Mouse (Mus musculus): Measurements from ENCODE around the gene Casp12. TPM values are rescaled to one million over a fixed set of nuclear protein-coding genes. Genes with fewer than 3 reads are reported as not detected.
"Not testable (repeated sequence)": the region's sequence is repeated elsewhere in the genome, so short reads cannot be mapped to it uniquely, and the experiment has no call there.

The Casp12 gene
- polyA plus RNA-seq (2015; fragmentation: Nextera tagmentation; extraction: Ambion mirVana): 6.9 and 7.5 TPM in 2 replicates

DNA sequence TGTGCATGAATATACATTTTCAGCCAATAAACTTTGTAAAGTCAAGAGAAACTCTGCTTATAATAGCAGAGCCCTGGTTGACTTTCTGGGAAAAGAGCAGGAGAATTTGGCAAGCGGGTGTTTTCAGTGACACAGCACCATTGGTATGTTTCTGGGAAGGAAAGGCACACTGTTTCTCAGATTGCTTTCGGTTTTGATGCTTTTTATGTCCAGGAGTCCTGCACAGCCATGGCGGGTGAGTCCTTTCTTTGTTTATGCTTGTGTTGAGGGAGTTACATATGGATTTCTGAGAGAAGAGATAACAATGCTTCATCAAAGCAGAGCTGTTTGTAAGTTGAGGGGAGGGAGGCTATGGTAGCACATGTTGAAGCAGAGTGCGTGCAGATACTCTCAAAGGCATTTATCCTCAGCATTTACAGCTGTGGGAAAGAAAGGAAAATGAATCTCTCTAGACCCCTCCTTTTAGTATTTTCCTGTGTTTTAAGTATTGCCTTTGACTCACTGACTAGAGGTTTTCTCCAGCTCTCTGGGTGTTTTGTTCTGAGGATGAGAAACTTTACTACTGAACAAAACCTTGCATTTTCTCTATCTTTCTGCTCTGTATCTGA, at the start of gene Casp12:
Gene Casp12 (plus strand): TSS at position 140 of the 608 bp plus-strand sequence.
- DNase-seq (ENCODE audit: low spot score): no peak

DNA sequence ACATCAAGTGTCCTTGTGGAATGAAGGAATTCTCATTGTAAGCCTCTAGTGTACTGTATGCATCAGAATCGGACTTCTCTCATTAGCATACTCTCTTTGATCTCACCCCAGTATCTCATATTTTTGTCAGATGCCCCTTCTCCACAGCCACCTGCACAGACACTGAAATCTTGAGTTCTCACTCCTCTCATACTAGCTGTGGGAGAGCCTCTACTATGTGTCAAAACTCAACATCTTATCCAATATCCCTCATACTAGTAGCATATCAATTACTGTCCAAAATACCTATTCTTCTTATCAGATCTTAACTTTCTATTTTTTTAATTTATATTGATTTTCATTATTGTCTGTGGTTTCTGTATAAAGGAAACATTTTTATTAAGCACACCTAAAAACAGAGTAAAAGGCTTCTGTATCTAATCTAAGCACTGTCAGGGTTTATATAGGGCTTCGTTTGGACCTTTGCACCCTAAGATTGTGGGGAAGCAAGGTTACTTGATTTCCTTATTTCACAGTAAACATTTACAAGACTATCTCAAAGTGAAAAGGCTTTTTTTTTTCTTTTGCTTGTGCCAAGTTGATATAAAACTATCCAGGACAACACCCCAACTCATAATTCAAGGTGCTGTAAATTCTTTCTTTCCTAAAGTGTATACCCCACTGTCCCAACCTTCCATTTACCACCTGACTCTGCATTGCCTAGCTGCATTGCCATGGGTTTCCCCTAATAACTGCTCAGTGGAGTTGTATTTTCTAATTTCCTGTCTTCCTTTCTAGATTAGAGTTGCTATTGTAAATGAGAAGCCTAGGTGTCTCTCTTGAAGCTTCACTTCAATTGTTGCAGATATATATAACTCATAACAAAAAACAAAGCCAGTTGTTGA, 48.6 kb upstream of the Casp12 start:
- no peak for DNase-seq (ENCODE audit: low spot score)

DNA sequence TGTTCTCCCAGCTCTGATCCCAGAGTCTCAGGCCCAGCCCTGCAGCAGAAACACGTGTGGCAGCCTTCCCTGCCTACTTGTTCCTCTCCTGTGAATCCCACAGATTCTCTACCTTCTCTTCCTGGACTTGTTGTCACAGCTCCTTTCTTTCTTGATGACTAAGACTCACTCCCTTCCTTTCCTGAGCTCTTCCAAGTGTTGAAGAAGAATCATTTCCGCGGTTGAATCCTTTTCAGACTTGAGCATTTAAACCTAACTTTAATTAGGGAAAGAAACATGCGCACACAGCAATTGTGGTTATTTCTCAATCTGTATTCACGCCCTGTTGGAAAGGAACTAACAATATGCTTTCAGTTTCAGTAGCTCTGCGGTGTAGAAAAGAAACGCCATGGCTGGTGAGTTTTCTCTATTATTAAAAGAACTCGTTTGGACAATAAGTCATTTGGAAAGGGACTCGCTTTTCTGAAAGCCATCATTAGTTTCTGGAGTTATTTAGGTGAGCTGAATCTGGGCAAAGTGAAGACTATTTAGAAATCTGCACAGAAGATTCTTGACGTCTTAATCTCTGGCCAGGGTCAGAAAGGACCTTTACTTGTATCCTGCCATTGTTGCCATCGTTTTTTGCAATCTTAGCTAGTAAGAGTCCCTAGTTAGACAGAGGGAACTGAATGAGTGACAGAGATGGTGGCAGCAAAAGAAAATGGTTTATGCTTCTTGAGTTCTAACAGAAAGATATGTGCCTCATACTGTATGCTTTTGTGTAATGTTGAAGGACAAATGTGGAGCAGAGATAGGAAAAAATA, 46.7 kb upstream of the Casp12 start, which contains the start of gene Casp1:
Gene Casp1 (plus strand): TSS at position 189 of the 803 bp plus-strand sequence.
- DNase-seq (ENCODE audit: low spot score): no peak

DNA sequence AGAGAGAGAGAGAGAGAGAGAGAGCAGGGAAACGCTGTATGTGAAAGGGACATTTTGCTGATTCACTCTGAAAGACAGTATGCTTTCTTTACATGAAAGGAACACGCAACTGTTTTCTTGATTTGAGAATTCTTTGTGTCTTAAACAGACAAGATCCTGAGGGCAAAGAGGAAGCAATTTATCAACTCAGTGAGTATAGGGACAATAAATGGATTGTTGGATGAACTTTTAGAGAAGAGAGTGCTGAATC, 46.2 kb upstream of the Casp12 start:
- DNase-seq (ENCODE audit: low spot score): no peak

DNA sequence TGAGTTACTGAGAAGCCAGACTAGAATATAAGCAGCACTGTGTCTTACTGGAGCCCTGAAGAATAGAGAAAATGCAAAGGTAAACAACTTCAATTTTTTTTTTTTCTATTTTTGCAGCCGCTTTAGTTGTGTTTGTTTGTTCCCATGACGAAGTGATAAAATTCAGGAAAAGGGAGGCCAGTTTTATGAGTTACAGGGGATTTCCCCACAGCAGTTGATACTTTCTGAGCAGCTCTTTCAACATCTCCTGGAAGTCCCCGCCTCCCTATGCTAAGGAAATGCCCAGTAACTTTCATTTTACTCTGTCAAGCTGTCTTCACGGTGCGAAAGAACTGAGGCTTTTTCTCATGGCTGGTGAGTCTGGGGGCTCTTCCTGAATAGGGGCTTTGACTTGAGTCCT, 36.7 kb upstream of the Casp12 start, which contains the start of gene Casp4:
Gene Casp4 (plus strand): TSS at position 268 of the 400 bp plus-strand sequence.
- no peak for DNase-seq (ENCODE audit: low spot score)

DNA sequence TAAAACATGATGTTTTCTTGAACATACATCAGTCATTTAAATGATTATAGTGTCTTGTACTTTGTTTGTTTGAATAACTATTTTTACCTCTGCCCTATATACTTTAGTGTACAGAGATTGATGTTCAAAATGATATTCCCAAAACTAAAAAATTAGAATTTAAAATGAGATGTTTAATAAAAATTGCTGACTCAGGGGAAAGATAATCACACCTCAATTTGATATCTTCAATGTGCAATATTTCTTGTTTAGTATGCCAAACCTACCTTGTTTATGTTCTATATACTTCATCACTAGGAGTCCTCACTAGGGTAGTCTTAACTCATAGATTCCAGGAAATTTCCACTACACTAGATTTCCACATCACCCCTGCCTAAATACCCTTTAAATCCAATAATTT, 35.1 kb upstream of the Casp12 start:
- no peak for DNase-seq (ENCODE audit: low spot score)

- DNase-seq (ENCODE audit: low spot score): no peak
Measured at GRCm38 (mm10) chr9:5311435-5311834, 33.8 kb upstream of the Casp12 start.

GRCm38 (mm10) chr9:5328204-5328603, 17.0 kb upstream of the Casp12 start:
- no peak for DNase-seq (ENCODE audit: low spot score)

- no peak for DNase-seq (ENCODE audit: low spot score)
Measured at GRCm38 (mm10) chr9:5332441-5332840, 12.8 kb upstream of the Casp12 start.

GRCm38 (mm10) chr9:5333422-5333821, 11.8 kb upstream of the Casp12 start:
- DNase-seq (ENCODE audit: low spot score): no peak

DNA sequence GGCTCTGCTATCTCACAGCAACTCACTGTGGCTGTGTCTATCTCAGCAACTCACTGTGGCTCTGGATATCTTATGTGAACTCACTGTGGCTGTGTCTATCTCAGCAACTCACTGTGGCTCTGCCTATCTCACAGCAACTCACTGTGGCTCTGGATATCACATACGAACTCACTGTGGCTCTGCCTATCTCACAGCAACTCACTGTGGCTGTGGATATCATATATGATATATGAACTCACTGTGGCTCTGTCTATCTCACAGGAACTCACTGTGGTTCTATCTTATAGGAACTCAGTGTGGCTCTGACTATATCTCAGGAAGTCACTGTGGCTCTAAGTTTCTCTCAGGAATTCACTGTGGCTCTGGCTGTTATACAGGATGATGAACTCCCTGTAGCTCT, 2.1 kb upstream of the Casp12 start:
- no peak for DNase-seq (ENCODE audit: low spot score)

DNA sequence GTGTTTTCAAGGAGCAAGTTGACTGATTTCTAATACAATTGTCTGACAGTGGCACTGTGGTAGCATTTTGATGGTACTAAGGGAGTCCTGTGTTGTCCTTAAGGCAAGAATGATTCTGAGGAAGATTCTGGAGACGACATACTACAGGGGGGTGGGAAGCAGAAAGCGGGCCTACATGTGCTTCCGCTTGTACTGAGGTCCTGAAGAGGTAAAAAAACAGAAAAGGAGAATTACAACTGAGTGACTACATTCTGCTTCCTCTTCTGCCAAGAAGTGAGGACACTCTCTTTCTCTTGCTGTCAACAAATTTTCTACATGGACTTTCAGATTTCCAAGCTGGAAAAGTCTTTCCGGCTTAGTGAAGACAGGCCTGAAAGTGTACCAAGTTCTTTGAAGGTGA, 1.1 kb upstream of the Casp12 start:
- DNase-seq (ENCODE audit: low spot score): no peak

GRCm38 (mm10) chr9:5347381-5347780, 2.2 kb downstream of the Casp12 start:
- no peak for DNase-seq (ENCODE audit: low spot score)

GRCm38 (mm10) chr9:5353673-5354072, 8.4 kb downstream of the Casp12 start:
- DNase-seq (ENCODE audit: low spot score): no peak

DNA sequence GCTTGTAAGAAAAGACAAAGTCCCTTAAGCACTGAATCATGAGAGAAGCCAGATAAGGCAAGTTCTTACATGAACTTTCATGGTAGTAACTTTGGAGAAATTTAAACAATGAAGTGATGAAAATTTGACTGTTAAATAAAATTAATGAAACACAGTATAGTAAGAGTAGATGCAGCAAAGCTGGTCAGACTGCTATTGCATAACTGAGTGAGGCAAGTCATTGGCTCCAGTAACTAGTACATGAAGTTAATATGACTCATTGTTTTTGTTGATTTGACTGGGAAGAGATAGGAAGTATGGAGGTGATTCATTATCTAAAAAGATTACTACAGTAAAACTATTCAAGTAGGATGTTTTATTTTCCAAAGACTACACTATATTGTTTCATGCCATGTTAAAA, 11.6 kb downstream of the Casp12 start:
- DNase-seq (ENCODE audit: low spot score): no peak

- DNase-seq (ENCODE audit: low spot score): no peak
Measured at GRCm38 (mm10) chr9:5393561-5393960, 48.3 kb downstream of the Casp12 start.

- not testable (repeated sequence) for DNase-seq (ENCODE audit: low spot score)
Measured at GRCm38 (mm10) chr9:5395861-5396260, 50.6 kb downstream of the Casp12 start.

GRCm38 (mm10) chr9:5410988-5411568, 65.8 kb downstream of the Casp12 start:
- DNase-seq (ENCODE audit: low spot score): no peak

DNA sequence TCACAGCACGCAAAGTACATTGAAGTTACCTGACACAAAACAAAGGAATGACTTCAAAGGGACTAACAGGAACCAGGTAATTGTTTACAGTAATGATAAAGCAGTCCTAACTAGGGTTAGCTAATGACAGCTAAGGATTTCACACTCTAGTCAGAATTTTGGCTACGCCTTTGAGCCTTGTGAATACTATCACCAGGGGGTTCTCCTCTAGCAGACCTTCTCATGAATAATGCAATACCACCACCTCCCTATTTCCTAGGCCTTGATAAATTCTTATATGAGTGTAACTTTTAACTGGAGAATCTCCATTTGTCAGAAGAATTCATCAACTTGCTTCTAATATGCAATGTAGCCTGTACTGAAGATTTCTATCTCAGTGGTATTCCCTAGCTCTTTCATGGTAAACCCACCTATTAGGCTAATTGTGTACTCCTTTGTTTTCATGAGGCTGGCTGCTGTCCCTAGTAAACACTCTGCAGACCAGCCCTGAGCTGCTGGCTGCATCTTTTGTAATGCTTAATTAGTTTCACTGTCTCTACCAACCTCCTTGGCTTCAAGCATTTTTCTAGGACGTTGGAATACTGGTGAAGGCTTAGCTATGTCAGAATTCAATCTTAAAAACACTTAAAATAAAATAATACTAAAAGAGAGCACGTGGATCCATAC, 67.3 kb downstream of the Casp12 start:
- no peak for DNase-seq (ENCODE audit: low spot score)

- no peak for DNase-seq (ENCODE audit: low spot score)
Measured at GRCm38 (mm10) chr9:5417871-5418270, 72.6 kb downstream of the Casp12 start.
